Mouse (Mus musculus) neural tube, embryonic 15.5 days (tissue): ENCODE data around the gene Kcnj12. TPM values are rescaled to one million over a fixed set of nuclear protein-coding genes. Genes with fewer than 3 reads are reported as not detected.

ENCODE experiments used
- ATAC-seq: fragments of 200-750 bp; cut with Nextera tagmentation; 2 replicates; pipeline ENCODE4 v1.8.0; 2017; ENCODE audit warnings: mild to moderate bottlenecking, moderate TSS enrichment, moderate library complexity; ENCODE audit not compliant: low FRiP score
- H3K27ac ChIP-seq: fragments of 300-500 bp; sonication (generic); replicated peaks from 2 replicates; pipeline ENCODE4 v1.5.1; 2015; ENCODE audit warnings: mild to moderate bottlenecking, inconsistent platforms
- H3K27me3 ChIP-seq: fragments of 300-500 bp; sonication (generic); replicated peaks from 2 replicates; pipeline ENCODE4 v1.6.1; 2015; ENCODE audit warnings: inconsistent platforms
- H3K36me3 ChIP-seq: fragments of 300-500 bp; sonication (generic); 2 replicates; pipeline ENCODE4 v1.6.1; 2015; ENCODE audit warnings: inconsistent platforms
- H3K4me1 ChIP-seq: fragments of 300-500 bp; sonication (generic); 2 replicates; pipeline ENCODE4 v1.6.1; 2015; ENCODE audit warnings: inconsistent platforms
- H3K4me2 ChIP-seq: fragments of 300-500 bp; sonication (generic); 2 replicates; pipeline ENCODE4 v1.6.1; 2015; ENCODE audit warnings: inconsistent platforms, mild to moderate bottlenecking, moderate library complexity
- H3K4me3 ChIP-seq: fragments of 300-500 bp; sonication (generic); replicated peaks from 2 replicates; pipeline ENCODE4 v1.5.1; 2015; ENCODE audit warnings: mild to moderate bottlenecking, inconsistent platforms
- H3K9ac ChIP-seq: fragments of 300-500 bp; sonication (generic); replicated peaks from 2 replicates; pipeline ENCODE4 v1.6.1; 2015; ENCODE audit warnings: mild to moderate bottlenecking, inconsistent platforms
- H3K9me3 ChIP-seq: fragments of 300-500 bp; sonication (generic); replicated peaks from 2 replicates; pipeline ENCODE4 v1.6.1; 2016; ENCODE audit warnings: inconsistent platforms
- WGBS: fragments of 180-500 bp; shearing (Covaris S2); methylation state at CpG from one replicate; pipeline ENCODE4 v1.1.7; 2015; ENCODE audit warnings: mixed read lengths; 5-methylcytosine and 5-hydroxymethylcytosine counted together
- polyA plus RNA-seq: library from polyadenylated mRNA; unstranded; fragments of >200 nt; fragmentation: Nextera tagmentation; extraction: Ambion mirVana; gene quantifications from 2 replicates; pipeline ENCODE4 v1.2.1, GENCODE M21; 2015

The Kcnj12 gene
- polyA plus RNA-seq, 1 experiment from 2014 or later, result 3.8 TPM

DNA sequence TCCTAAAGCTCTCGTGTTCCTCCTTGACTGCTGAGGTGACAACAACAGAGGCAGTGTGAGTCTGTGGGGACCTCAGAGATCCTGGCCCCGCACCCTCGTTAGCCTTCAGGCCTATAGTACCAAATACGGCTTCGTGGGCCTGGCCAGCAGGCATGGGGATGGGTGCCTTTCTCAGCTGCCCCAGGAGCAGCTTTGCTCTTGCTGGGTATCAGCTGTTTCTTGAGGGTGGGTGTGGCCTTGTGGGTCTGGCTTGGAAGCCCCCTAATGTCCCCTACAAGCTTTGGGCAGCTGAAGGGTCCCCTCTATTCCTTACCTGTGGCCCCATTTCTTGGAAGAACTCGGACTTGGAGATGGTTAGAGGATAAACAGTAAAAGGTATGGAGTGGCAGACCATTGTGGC lies 4.0 kb downstream of the Kcnj12 start:
- Histone ChIP-seq H3K27ac (no peak overlapping the region), H3K27me3 (peaks cover 34% of the 10 kb centered on the region), H3K4me2 (no peak overlapping the region), H3K4me3 (no peak overlapping the region), H3K9me3 (no peaks in the 10 kb centered on the region), H3K36me3 (no peaks in the 10 kb centered on the region), H3K9ac (no peak overlapping the region), H3K4me1 (peaks cover 54% of the 10 kb centered on the region)
- 88% methylated on average over 6 of the region's 6 CpGs for WGBS
- no peak for ATAC-seq

DNA sequence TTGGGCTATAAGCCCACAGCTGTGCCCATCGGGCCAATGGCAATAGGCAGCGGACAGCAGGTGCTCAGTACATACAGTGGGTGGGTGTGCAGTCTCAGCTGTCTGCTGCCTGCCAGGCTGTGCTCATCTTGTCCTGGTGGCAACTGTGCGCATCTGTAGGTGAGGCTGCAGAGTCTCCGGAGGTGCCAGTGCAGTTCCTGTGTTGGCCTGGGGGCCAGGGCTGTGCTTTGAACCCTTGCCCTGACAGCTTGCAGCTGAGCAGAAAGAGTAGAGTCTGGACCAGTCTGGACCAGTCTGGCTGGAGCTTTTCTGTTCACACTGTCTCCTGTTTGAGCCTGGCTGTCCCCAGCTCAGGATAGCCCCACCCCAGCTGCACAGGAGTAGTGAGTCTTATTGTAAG lies 4.8 kb downstream of the Kcnj12 start:
- Histone ChIP-seq H3K27me3 (peaks cover 26% of the 10 kb centered on the region), H3K36me3 (no peaks in the 10 kb centered on the region), H3K27ac (no peak overlapping the region), H3K4me1 (peaks cover 47% of the 10 kb centered on the region), H3K9ac (no peak overlapping the region), H3K4me2 (no peak overlapping the region), H3K9me3 (no peaks in the 10 kb centered on the region), H3K4me3 (no peak overlapping the region)
- WGBS, result 61% methylated on average over 4 of the region's 4 CpGs
- no peak for ATAC-seq

DNA sequence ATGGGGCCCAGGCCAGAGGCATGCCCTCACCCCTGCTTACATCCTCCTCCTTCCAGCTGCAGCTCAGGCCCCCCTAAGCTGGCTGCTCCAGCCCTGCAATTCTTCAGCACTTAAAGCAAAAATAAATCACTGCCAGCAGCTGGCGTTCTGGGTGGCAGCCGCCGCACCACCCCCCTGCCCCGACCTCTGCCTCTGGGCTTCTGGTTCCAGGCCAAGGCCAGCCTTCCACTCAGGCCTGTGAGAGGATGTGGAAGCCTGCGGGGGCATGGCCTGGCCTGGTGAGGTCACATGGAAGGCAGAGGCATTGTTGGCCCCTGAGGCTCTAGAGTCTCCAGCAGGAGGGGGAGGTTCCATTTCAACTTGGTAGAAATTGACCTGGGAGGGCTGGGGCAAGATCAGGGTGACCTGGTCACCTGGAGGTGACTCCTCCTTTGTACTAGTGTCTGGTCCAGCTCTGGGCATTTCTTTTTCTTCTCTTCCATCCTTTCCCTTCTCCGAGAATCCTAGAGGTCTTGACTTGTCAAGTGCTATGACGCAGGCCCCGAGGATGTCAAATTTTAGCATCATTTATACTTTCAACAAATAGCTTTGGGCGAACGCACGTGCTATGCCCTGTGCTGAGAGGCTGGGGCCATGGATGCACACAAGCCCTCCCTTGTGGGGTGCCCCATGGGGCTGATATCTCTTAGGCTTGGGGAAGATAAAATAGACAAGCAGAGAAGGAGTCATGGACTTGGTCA lies 6.0 kb downstream of the Kcnj12 start:
- WGBS, result 57% methylated on average over 11 of the region's 11 CpGs
- no peak overlapping the region for H3K27ac ChIP-seq
- H3K4me2 ChIP-seq, result no peak overlapping the region
- no peaks in the 10 kb centered on the region for H3K9me3 ChIP-seq
- no peak for ATAC-seq
- H3K36me3 ChIP-seq, result no peaks in the 10 kb centered on the region
- H3K27me3 ChIP-seq, result peaks cover 15% of the 10 kb centered on the region
- no peak overlapping the region for H3K9ac ChIP-seq
- peaks cover 37% of the 10 kb centered on the region for H3K4me1 ChIP-seq
- H3K4me3 ChIP-seq, result no peak overlapping the region

DNA sequence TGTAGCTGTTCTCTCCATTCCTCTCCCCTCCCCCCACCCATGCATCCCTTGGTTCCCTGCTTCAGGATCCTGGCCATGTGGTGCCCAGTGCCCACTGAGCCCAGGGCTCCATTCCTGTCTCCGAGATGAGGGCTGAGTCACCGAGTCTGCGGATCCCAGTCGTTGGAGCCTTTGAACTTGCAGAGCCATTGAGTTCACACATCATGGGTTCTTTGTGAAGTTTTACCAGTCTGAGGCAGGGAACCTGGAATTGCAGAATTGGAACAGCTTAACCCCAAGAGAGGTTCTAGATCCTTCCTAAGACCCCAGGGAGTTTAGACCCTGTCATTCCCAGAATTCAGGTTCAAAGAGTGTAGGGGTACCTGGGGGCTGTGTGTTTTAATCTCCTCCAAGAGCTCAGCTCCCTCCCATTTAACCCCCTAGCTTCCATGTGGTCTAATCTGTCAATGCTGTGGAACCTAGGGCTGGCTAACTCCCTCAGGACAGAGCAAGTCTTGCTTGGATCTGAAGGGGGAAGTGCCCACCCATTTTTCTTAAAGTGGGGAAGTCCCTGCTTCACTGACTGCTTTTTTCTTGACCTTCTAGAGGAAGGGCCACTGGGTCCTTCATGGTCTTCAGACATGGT lies 6.9 kb downstream of the Kcnj12 start:
- H3K9me3 ChIP-seq, result no peaks in the 10 kb centered on the region
- no peak for ATAC-seq
- H3K9ac ChIP-seq, result no peak overlapping the region
- WGBS, result 72% methylated on average over 4 of the region's 4 CpGs
- no peak overlapping the region for H3K4me3 ChIP-seq
- peaks cover 7% of the 10 kb centered on the region for H3K27me3 ChIP-seq
- H3K27ac ChIP-seq, result no peak overlapping the region
- peaks cover 28% of the 10 kb centered on the region for H3K4me1 ChIP-seq
- no peak overlapping the region for H3K4me2 ChIP-seq
- no peaks in the 10 kb centered on the region for H3K36me3 ChIP-seq

DNA sequence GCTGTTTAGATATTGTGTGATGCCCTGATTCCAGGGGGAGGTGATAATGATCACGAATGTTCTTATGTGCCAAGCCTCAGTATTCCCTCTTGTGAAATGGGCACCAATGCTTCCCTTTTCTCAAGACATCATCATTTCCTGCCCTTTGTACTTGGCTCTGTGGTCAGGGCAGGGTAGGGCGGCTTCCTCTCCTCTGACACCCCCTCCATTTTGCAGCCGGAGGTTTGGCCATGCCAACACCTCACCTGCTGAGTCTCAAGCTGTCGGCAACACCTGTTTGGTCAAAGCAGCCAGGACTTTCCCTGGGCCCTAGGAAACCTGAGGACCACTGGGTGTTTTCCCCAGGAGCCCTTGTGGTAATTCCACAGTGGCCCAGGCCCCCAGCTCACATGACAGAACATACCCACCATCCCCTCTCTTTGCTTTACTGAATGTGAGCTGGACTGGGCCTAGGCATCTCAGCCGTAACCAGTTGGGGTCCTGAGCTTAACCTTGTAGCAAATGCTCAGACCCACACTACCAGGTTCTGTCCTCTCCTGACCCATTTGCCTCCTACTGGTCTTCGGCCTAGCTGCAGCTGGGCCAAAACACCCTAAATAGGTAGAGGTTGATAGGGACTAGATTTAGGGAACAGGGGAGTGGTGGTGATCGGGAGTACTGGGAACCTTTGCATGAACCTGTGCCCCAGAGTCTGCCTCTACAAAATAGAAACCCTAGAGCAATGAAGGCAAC lies 7.7 kb downstream of the Kcnj12 start:
- Histone ChIP-seq H3K27ac (no peak overlapping the region), H3K9me3 (no peaks in the 10 kb centered on the region), H3K36me3 (no peaks in the 10 kb centered on the region), H3K4me3 (no peak overlapping the region), H3K27me3 (no peaks in the 10 kb centered on the region), H3K9ac (no peak overlapping the region), H3K4me2 (no peak overlapping the region), H3K4me1 (peaks cover 21% of the 10 kb centered on the region)
- ATAC-seq, result no peak
- 92% methylated on average over 7 of the region's 7 CpGs for WGBS

DNA sequence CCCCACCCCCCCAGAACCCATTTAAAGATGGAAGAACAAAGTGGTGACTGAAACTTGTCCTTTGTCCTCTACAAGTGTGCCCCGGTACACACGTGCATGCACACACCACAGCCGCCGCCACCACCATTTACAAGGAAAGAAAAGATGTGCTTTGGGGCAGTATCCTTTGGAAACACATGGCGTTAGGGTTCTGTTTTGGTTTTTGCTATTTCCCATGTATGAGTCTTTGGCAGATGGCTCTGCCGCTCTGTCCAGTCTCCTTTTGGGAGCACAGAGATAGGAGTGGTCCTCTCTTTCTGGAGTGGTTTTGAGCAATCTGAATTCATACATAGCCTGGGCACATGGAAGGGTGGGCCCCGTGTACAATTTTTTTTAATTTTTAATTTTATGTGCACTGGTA lies 8.8 kb downstream of the Kcnj12 start:
- no peak for ATAC-seq
- 92% methylated on average over 7 of the region's 7 CpGs for WGBS
- Histone ChIP-seq H3K9ac (no peak overlapping the region), H3K36me3 (no peaks in the 10 kb centered on the region), H3K4me1 (peaks cover 15% of the 10 kb centered on the region), H3K4me2 (no peak overlapping the region), H3K4me3 (no peak overlapping the region), H3K27me3 (no peaks in the 10 kb centered on the region), H3K27ac (no peak overlapping the region), H3K9me3 (no peaks in the 10 kb centered on the region)

DNA sequence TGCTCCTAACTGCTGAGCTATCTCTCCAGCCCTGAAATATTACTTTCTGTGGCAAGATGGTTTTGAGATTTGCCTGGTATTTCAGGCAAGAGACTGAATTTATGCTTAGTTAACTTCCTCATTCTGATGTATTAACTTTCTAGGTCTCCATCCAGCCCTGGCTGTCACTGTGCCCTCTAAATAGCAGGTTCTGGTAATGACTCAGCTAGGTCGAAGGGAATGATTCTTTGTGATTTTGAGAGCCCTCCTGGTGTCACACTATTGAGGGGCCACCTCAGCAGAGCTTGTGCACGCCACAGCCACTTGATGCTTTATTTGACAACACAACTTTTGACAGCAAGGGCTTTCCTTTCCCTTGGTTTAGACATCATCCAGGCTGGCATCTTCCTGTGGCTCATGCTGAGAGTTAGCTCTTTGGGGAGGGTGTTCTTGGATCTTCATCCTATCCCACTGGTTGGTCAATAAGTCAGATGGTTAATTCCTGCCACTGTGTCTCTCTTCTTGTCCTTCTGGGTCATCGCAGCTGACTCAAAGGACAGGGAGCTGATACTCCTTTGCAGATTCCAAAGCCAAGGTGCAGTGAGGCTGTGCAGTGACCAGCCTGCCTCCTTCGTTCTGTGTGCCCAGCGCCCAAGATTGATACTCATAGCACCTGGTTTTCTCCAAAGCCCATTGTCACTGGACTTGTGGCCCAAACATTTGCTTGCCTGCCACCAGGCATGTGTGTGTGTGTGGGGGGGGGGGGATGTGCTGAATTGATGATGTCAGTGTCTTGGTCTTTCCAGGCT lies 9.5 kb downstream of the Kcnj12 start:
- 83% methylated on average over 5 of the region's 5 CpGs for WGBS
- Histone ChIP-seq H3K4me2 (no peak overlapping the region), H3K9me3 (no peaks in the 10 kb centered on the region), H3K27ac (no peak overlapping the region), H3K4me3 (no peak overlapping the region), H3K36me3 (no peaks in the 10 kb centered on the region), H3K27me3 (no peaks in the 10 kb centered on the region), H3K4me1 (peaks cover 15% of the 10 kb centered on the region), H3K9ac (no peak overlapping the region)
- ATAC-seq, result no peak

DNA sequence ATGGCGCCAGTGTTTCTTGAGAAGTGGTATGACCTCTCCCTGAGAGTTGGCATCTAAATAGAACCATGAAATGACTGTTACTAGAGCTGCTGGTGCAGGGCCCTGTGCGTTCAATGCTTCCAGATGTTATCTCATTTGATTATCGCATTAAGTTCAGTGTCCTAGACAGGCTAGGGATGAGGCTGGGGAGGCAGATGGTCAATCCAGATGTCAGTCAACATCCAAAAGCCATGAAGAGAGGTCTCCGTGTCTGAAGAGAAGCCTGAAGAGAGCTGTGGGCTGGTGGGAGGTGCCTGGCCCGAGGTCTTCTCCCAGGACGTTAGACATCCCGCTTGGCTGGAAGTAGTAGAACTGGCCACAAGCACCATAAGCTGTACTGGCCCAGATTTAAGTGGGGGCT lies 10.1 kb downstream of the Kcnj12 start:
- no peaks in the 10 kb centered on the region for H3K27me3 ChIP-seq
- no peak overlapping the region for H3K27ac ChIP-seq
- peaks cover 10% of the 10 kb centered on the region for H3K4me1 ChIP-seq
- no peak overlapping the region for H3K4me3 ChIP-seq
- ATAC-seq, result no peak
- no peaks in the 10 kb centered on the region for H3K36me3 ChIP-seq
- 89% methylated on average over 7 of the region's 7 CpGs for WGBS
- no peak overlapping the region for H3K9ac ChIP-seq
- H3K4me2 ChIP-seq, result no peak overlapping the region
- no peaks in the 10 kb centered on the region for H3K9me3 ChIP-seq

DNA sequence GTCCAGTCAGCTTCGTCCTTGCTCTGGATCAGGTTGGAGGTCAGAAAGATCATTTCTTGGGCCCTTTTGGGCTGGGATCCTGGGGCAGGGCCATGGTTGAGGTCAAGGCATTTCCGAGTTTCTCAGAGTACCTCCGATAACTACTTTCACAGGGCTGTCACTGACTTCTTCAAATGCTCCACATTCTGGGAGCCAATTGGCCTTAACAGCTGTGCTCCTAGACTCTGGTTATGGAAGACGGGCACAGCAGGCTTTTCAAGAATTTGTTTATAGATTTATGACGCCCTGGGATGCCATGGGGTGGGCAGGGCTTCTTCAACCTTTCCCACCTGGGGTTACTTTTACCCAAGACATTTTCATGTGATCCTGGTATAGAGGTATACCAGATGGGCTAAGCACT lies 10.8 kb downstream of the Kcnj12 start:
- no peak overlapping the region for H3K9ac ChIP-seq
- H3K4me3 ChIP-seq, result no peak overlapping the region
- no peak overlapping the region for H3K4me2 ChIP-seq
- no peaks in the 10 kb centered on the region for H3K36me3 ChIP-seq
- no peak overlapping the region for H3K27ac ChIP-seq
- no peaks in the 10 kb centered on the region for H3K27me3 ChIP-seq
- WGBS, result 74% methylated on average over 5 of the region's 5 CpGs
- ATAC-seq, result no peak
- no peaks in the 10 kb centered on the region for H3K9me3 ChIP-seq
- peaks cover 3% of the 10 kb centered on the region for H3K4me1 ChIP-seq

DNA sequence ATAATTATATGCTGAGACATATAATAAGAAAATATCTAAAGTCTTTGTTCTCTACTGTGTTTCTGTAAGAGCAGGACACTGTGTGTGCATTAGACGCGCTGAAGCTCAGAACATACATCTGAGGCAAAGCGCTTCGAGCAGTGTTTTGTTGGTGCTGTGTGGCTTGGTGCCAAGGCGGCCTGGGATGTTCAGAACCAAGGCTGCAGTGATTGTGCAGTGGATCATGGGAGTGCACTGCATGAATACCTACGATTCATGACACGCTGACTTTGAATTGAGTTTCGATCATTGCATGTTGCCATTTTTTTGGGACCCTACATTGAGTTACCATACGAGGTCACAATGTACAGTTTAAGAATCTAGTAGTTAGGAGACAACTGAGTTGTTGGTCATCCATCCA lies 14.3 kb downstream of the Kcnj12 start:
- Histone ChIP-seq H3K9me3 (no peaks in the 10 kb centered on the region), H3K27me3 (no peaks in the 10 kb centered on the region), H3K4me3 (no peak overlapping the region), H3K4me2 (no peak overlapping the region), H3K9ac (no peak overlapping the region), H3K27ac (no peak overlapping the region), H3K4me1 (no peaks in the 10 kb centered on the region), H3K36me3 (no peaks in the 10 kb centered on the region)
- 92% methylated on average over 9 of the region's 9 CpGs for WGBS
- ATAC-seq, result no peak

DNA sequence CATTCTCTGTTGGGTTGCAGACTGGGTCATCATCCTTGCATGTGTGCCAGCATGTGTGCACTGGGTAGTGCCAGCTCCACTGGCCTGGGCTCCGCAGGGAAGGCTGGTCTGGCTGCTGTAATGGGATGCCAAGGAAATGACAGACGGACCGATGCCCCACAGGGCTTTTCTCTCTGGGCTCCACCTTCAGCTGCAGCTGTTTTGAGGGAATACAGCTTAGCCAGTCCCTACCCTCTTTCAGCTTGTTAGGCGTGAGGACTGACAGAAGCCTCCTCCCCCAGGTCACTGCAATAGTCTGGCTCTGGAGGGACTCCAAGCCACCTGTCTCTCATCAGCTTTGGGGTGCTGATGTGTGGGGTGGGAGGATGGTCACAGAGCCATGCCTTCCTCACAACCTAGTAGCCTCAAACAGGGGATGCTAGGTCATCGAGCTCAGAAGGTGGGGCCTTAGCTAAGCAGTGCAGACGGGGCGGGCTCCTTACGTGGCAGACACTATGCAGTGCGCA lies 16.0 kb downstream of the Kcnj12 start:
- WGBS, result 66% methylated on average over 9 of the region's 9 CpGs
- Histone ChIP-seq H3K4me3 (no peak overlapping the region), H3K4me2 (no peak overlapping the region), H3K9me3 (no peaks in the 10 kb centered on the region), H3K36me3 (no peaks in the 10 kb centered on the region), H3K9ac (no peak overlapping the region), H3K4me1 (peaks cover 12% of the 10 kb centered on the region), H3K27me3 (no peaks in the 10 kb centered on the region), H3K27ac (no peak overlapping the region)
- ATAC-seq, result no peak
